ENCODE assay signal across 8 mouse cellular contexts in the genomic region with DNA sequence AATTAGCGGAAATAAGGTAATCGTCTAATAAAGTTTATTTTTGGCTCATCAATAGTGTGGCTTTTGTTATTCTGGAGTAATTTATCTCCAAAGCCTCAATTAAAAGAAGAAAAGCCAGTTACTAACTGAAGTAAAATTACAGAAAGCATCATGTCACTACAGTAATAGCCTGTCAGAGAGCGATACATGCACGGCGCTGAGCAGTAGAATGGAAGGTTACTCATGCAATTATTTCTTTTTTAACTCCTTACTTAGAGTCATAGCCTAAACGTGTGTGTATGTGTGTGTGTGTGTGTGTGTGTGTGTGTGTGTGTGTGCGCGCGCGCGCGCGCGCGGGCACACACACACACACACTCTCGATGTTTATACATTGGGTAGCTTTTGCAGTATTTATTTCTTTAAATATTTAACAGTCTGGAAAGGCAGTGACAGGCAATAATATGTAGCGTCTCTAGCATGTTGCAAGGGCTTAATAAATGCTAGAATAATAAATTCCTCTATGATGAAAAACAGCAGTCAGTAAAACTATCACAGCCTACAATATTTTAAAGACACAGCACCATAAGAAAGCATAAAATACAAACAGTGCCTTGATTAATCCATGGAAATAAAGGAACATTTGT. TPM values are rescaled to one million over a fixed set of nuclear protein-coding genes. Genes with fewer than 3 reads are reported as not detected.
DNase-seq lines count a peak whose midpoint lies in the region; ATAC-seq lines count a peak whose summit lies in the region.

No protein-coding gene starts in this region.

- 0 out of 2 replicates have a peak, but pooled peaks cover 3% of the 10 kb centered on the region for H3K4me1 ChIP-seq in heart, embryonic 11.5 days (ENCODE audit: control insufficient read depth, insufficient read depth, low read length)
- H3K4me1 ChIP-seq in embryonic facial prominence, embryonic 10.5 days: peaks cover 56% of the 10 kb centered on the region
- peaks cover 47% of the 10 kb centered on the region for H3K4me1 ChIP-seq in hindbrain, embryonic 15.5 days (replicated peaks)
- H3K4me1 ChIP-seq in midbrain, embryonic 12.5 days: peaks cover 45% of the 10 kb centered on the region

- no peak overlapping the region for H3K27ac ChIP-seq in heart, embryonic 11.5 days (ENCODE audit: low read depth, low read length)
- H3K27ac ChIP-seq in embryonic facial prominence, embryonic 10.5 days (replicated peaks): no peak overlapping the region
- no peak overlapping the region for H3K27ac ChIP-seq in hindbrain, embryonic 15.5 days (replicated peaks)
- H3K27ac ChIP-seq in midbrain, embryonic 12.5 days (replicated peaks): no peak overlapping the region

- ATAC-seq in heart, embryonic 11.5 days (replicated peaks; ENCODE audit: insufficient number of reproducible peaks, low FRiP score, low TSS enrichment): no peak
- no peak for ATAC-seq in hindbrain, embryonic 15.5 days (ENCODE audit: low FRiP score, low read depth)
- ATAC-seq in midbrain, embryonic 12.5 days (ENCODE audit: low FRiP score, low read depth): no peak
- ATAC-seq in erythroblast, adult 5-6 weeks (replicated peaks; ENCODE audit: low FRiP score, poor library complexity, severe bottlenecking): no peak

- 24% methylated on average over 17 of the region's 17 CpGs for WGBS in heart, embryonic 11.5 days (ENCODE audit: insufficient replicate concordance)
- WGBS in embryonic facial prominence, embryonic 10.5 days: 7% methylated on average over 17 of the region's 17 CpGs
- WGBS in hindbrain, embryonic 15.5 days: 9% methylated on average over 17 of the region's 17 CpGs
- WGBS in midbrain, embryonic 12.5 days: 7% methylated on average over 17 of the region's 17 CpGs

- H3K4me2 ChIP-seq in heart, embryonic 11.5 days: peak overlapping the region; percentile 62
- H3K4me2 ChIP-seq in hindbrain, embryonic 15.5 days: peak overlapping the region; percentile 97
- peak overlapping the region; percentile 91 for H3K4me2 ChIP-seq in midbrain, embryonic 12.5 days (replicated peaks)

- no peaks in the 10 kb centered on the region for H3K9me3 ChIP-seq in heart, embryonic 11.5 days (replicated peaks; ENCODE audit: control insufficient read depth, low read length)
- no peaks in the 10 kb centered on the region for H3K9me3 ChIP-seq in embryonic facial prominence, embryonic 10.5 days
- H3K9me3 ChIP-seq in hindbrain, embryonic 15.5 days: no peaks in the 10 kb centered on the region
- H3K9me3 ChIP-seq in midbrain, embryonic 12.5 days: no peaks in the 10 kb centered on the region

- no peak overlapping the region for H3K9ac ChIP-seq in heart, embryonic 11.5 days (ENCODE audit: low read depth, low read length)
- H3K9ac ChIP-seq in hindbrain, embryonic 15.5 days: no peak overlapping the region
- no peak overlapping the region for H3K9ac ChIP-seq in midbrain, embryonic 12.5 days (replicated peaks)

- peak overlapping the region; percentile 75 for H3K4me3 ChIP-seq in heart, embryonic 11.5 days (ENCODE audit: low read depth, low read length)
- H3K4me3 ChIP-seq in embryonic facial prominence, embryonic 10.5 days: peak overlapping the region; percentile 92
- peak overlapping the region; percentile 79 for H3K4me3 ChIP-seq in hindbrain, embryonic 15.5 days
- peak overlapping the region; percentile 28 for H3K4me3 ChIP-seq in midbrain, embryonic 12.5 days

- H3K36me3 ChIP-seq in heart, embryonic 11.5 days (ENCODE audit: control insufficient read depth, insufficient read depth, low read length): no peaks in the 10 kb centered on the region
- H3K36me3 ChIP-seq in embryonic facial prominence, embryonic 10.5 days (replicated peaks): no peaks in the 10 kb centered on the region
- H3K36me3 ChIP-seq in hindbrain, embryonic 15.5 days: no peaks in the 10 kb centered on the region
- H3K36me3 ChIP-seq in midbrain, embryonic 12.5 days: no peaks in the 10 kb centered on the region

- no peak for DNase-seq in heart, adult 11 months
- DNase-seq in embryonic facial prominence, embryonic 10.5 days (ENCODE audit: low spot score): no peak
- no peak for DNase-seq in gastrocnemius, postnatal 4 days (ENCODE audit: low spot score in 2 of 2)
- no peak for DNase-seq in retina, postnatal 1 day

- H3K27me3 ChIP-seq in heart, embryonic 11.5 days (ENCODE audit: control insufficient read depth, insufficient read depth, low read length): peaks cover 4% of the 10 kb centered on the region; the same call in 1 of the 2 replicates
- peaks cover 17% of the 10 kb centered on the region; the same call in 1 of the 2 replicates for H3K27me3 ChIP-seq in embryonic facial prominence, embryonic 10.5 days (replicated peaks; ENCODE audit: low read depth, poor library complexity, severe bottlenecking)
- H3K27me3 ChIP-seq in hindbrain, embryonic 15.5 days: no peaks in the 10 kb centered on the region
- no peaks in the 10 kb centered on the region for H3K27me3 ChIP-seq in midbrain, embryonic 12.5 days

RNA-seq across cellular contexts. Expression of gene Peli2, which starts 0.9 kb away (rescaled TPM):
- polyA plus RNA-seq in heart, embryonic 11.5 days (2014; fragmentation: Nextera tagmentation; extraction: Ambion mirVana): 4.0 TPM in 2 replicates
- 8.0 and 9.4 TPM in 2 replicates for polyA plus RNA-seq in embryonic facial prominence, embryonic 10.5 days (2016; fragmentation: Nextera tagmentation; extraction: Ambion mirVana)
- polyA plus RNA-seq in hindbrain, embryonic 15.5 days (2015; fragmentation: Nextera tagmentation; extraction: Ambion mirVana): 8.7 and 10.7 TPM in 2 replicates
- polyA plus RNA-seq in midbrain, embryonic 12.5 days (2016; fragmentation: Nextera tagmentation; extraction: Ambion mirVana): 15.1 and 15.9 TPM in 2 replicates
- 10 to 100 TPM; 24.1 to 25.1 TPM for total RNA-seq in gastrocnemius, postnatal 4 days (2021)
- total RNA-seq in erythroblast, adult 5-6 weeks (2015; ENCODE audit: low replicate concordance): 1.7 and 2.5 TPM in 2 replicates
- 1.4 and 2.1 TPM in 2 replicates for total RNA-seq in erythroblast, adult 5-6 weeks (2017; ENCODE audit: low replicate concordance)

Comparison
In these comparisons a context has a peak if more than half of its experiments do, and no peak if none do; other contexts are left out.
1. H3K4me3 ChIP-seq: peak in every context shown above with its lines; median percentile 92 in embryonic facial prominence, embryonic 10.5 days; 79 in hindbrain, embryonic 15.5 days; 75 in heart, embryonic 11.5 days; 28 in midbrain, embryonic 12.5 days.